Mouse (Mus musculus) olfactory bulb, adult 2 months (tissue): ENCODE measurements at regions not wholly inside any gene's neighbourhood (a gene's known extent, or its start where the extent isn't known, plus 50 kb on each side); places are given as distances from the start of the nearest gene placed in this dataset.

Experiments used
- H3K27ac ChIP-seq: fragments of 200-500 bp; 2 replicates; pipeline ENCODE4 v1.5.1; 2012; ENCODE audit warnings: low read depth, low read length; ENCODE audit not compliant: insufficient read depth
- H3K4me1 ChIP-seq: fragments of 200-500 bp; 2 replicates; pipeline ENCODE4 v1.6.1; 2012; ENCODE audit warnings: low read length; ENCODE audit not compliant: control insufficient read depth, insufficient read depth
- H3K4me3 ChIP-seq: fragments of 200-500 bp; 2 replicates; pipeline ENCODE4 v1.5.1; 2012; ENCODE audit warnings: mild to moderate bottlenecking, low read depth, low read length, moderate library complexity; ENCODE audit not compliant: insufficient read depth
- CTCF ChIP-seq: fragments of 200-500 bp; IDR thresholded peaks from 2 replicates; pipeline ENCODE4 v1.5.1; 2012; ENCODE audit warnings: low read depth, mild to moderate bottlenecking, low read length, moderate library complexity; ENCODE audit not compliant: insufficient read depth
- POLR2A ChIP-seq: fragments of 200-500 bp; IDR thresholded peaks from 2 replicates; pipeline ENCODE4 v1.6.1; 2012; ENCODE audit warnings: mild to moderate bottlenecking, low read depth, low read length, moderate library complexity; ENCODE audit not compliant: insufficient read depth
- WGBS: fragments of 180-500 bp; shearing (Covaris S2); methylation state at CpG from one replicate; pipeline ENCODE4 v1.1.7; 2018; 5-methylcytosine and 5-hydroxymethylcytosine counted together

DNA sequence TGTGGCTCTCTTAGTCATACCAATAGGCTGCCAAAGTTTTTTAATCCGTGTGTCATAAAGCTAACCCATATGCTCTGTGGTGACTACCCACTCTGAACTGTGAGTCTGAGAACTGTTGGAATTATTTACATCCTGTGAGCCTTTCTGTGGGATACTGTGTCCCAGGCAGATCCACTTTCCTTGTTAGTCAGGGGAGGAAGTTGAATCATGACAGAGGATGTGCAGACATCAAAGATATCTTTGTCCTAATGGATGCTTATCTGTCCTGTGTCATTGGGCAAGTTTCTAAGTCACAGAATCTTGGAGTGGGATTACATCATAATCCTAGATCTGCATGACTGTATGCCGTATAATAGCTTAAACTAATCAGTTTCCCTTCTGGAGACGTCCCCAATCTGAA is 254.4 kb upstream of the Zfp703 start:
- Histone ChIP-seq H3K27ac (no peak overlapping the region), H3K4me3 (no peak overlapping the region), H3K4me1 (no peaks in the 10 kb centered on the region)
- TF ChIP-seq CTCF (no peak), POLR2A (no peak)
- WGBS = 80% methylated on average over 3 of the region's 3 CpGs

DNA sequence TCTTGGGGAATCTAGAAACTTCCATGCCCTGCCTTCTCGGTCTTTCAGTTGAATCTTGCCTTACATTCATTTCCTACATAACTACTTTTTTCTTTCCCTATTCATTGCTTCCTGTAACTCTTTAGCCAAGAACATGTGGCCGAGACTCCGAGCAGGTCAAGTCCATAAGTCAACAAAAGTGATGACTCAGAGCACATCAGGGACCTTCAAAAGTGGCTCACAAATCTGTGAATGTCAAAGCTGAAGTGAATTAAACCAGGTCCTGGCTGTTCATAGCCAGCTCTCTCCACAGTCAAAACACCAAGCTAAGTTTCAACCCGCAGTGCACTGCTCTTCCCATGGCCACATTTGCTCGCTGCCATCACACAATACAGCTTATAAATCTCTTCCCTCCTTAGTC is 252.5 kb upstream of the Zfp703 start:
- no peak for TF ChIP-seq CTCF
- TF ChIP-seq POLR2A = no peak
- no peaks in the 10 kb centered on the region for H3K4me1 ChIP-seq
- no peak overlapping the region for H3K27ac ChIP-seq
- H3K4me3 ChIP-seq = no peak overlapping the region
- 92% methylated on average over 5 of the region's 5 CpGs for WGBS

DNA sequence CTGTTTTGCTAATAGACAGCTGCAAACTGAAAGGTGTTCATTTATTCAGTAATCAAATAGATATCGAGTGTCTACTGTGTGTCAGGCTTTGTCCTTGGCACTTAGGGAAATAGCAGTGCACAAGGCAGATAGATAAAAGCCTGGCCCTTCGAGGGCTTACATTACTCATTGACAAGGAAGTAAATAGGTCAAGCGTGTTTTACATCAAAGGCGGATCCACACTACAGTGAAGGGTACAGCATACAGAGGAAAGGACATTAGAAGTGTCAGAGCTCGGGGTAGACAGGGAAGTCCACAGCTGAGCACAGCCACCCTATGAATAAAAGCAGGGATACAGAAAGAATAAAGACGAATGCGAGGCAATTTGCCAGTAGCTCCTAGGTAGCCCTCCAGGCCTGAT is 251.6 kb upstream of the Zfp703 start:
- Histone ChIP-seq H3K4me3 (no peak overlapping the region), H3K4me1 (no peaks in the 10 kb centered on the region), H3K27ac (no peak overlapping the region)
- WGBS = 63% methylated on average over 7 of the region's 7 CpGs
- TF ChIP-seq POLR2A = no peak
- no peak for TF ChIP-seq CTCF

DNA sequence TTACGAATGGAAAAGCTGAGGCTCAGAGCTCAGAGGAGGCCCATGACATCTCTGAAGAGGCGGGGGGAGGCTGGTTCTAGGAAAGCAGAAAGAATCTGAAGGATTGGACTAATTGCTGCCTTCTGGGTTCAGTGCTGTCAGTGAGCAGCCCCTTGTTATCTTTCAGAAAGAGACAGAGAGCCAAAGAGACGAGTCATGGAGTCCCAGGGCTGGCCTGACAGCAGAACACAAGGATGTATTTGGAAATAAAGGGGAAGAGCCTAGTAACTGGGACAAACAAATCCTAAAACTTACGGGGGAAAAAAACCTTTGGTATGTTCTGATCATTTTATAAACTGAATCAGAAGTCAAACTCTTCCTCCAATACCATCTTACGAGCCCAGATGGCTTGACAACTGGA is 247.8 kb upstream of the Zfp703 start:
- Histone ChIP-seq H3K4me1 (no peaks in the 10 kb centered on the region), H3K27ac (no peak overlapping the region), H3K4me3 (no peak overlapping the region)
- 74% methylated on average over 5 of the region's 5 CpGs for WGBS
- TF ChIP-seq CTCF (no peak), POLR2A (no peak)

- 94% methylated on average over 2 of the region's 2 CpGs for WGBS
- Histone ChIP-seq H3K4me1 (no peaks in the 10 kb centered on the region), H3K27ac (no peak overlapping the region), H3K4me3 (no peak overlapping the region)
- TF ChIP-seq POLR2A (no peak), CTCF (no peak)
These were observed 246.0 kb upstream of the Zfp703 start for GRCm38 (mm10) chr8:26731111-26731510.

- peaks cover 13% of the 10 kb centered on the region for H3K4me1 ChIP-seq
- 76% methylated on average over 3 of the region's 3 CpGs for WGBS
- no peak overlapping the region for H3K27ac ChIP-seq
- TF ChIP-seq POLR2A = no peak
- no peak for TF ChIP-seq CTCF
- H3K4me3 ChIP-seq = no peak overlapping the region
These were observed 232.7 kb upstream of the Zfp703 start for GRCm38 (mm10) chr8:26744424-26744823.

GRCm38 (mm10) chr8:26746811-26747210 is 230.3 kb upstream of the Zfp703 start:
- TF ChIP-seq CTCF = no peak
- no peak for TF ChIP-seq POLR2A
- Histone ChIP-seq H3K27ac (no peak overlapping the region), H3K4me3 (no peak overlapping the region), H3K4me1 (peaks cover 13% of the 10 kb centered on the region)
- WGBS = 84% methylated on average over 3 of the region's 3 CpGs

DNA sequence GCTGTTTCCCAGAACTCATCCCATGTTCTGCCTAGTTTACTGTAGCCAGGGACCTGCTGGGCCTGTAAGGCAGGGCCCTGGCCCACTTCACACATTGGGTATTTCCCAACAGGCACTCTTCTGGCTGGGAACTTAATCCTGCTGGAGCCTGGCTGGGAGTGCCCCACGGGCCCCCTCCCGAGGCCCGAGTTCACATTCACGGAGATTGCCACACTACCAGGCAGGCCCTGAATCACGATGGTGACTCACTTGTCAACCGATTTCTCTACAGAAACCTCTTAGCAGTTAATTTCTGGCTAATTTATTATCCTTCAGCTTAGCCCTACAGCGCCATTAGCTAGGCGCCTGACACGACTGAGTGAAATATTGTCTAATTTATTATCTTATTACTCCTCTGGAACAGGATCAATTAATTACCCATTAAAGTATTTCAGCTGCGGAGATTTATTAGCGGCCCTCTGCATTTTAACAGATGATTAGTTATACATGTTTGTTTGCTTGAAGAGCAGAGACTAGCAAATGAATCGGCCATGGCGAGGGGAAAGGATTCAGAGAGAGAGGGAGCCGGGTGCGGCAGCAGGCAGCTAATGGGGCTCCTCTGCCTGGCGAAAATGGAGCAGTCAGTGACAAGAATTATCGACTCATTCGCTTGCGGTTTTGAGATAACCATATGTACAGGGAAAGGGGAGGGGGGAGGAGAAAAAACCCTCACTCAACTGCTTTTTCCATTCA is 229.7 kb upstream of the Zfp703 start:
- Histone ChIP-seq H3K27ac (no peak overlapping the region; the same call in 1 of the 2 replicates), H3K4me3 (no peak overlapping the region)
- 36% methylated on average over 19 of the region's 19 CpGs for WGBS

DNA sequence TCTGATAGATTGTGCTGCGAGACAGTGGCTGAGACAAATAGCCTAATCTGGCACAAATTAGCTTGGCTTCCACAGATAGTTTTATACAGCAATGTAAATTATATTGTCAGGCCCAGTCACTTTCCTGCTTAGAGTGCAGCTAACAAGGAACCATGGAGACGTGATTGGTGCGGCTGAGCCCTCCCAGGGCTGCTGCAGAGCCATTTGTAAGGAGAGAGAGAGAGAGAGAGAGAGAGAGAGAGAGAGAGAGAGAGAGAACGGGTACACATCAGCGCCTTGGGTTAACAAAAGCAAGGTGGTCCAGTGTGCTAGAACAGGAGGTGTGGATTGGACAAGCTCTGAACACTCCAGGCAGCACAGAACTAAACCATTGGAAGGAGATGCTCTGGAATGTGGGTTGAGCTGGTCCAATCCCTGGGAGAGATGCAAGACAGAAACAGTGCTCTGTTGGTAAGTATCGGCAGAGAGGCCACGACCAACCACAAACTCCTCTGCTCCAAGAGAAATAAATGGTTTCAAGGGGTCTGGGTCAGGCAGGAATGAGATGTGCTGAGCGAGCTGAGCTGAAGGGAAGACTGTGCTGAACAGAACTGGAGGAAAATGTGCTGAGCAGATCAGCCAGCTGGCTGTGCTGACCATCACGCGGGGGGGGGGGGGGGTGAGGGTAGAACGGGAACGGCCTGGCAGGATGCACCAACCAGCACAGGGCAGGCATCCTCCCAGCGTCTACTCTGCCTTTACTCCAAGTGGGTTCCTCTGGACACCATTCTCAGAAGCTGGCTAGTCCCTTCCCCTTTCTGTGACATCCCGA is 228.8 kb upstream of the Zfp703 start:
- TF ChIP-seq POLR2A (no peak), CTCF (no peak)
- no peak overlapping the region for H3K27ac ChIP-seq
- H3K4me3 ChIP-seq = no peak overlapping the region
- peaks cover 13% of the 10 kb centered on the region for H3K4me1 ChIP-seq
- 47% methylated on average over 14 of the region's 14 CpGs for WGBS

More for the DNA sequence above, 229.7 kb upstream of the Zfp703 start:
- TF ChIP-seq CTCF (no peak), POLR2A (no peak)
- H3K4me1 ChIP-seq = peaks cover 13% of the 10 kb centered on the region

- Histone ChIP-seq H3K4me1 (peaks cover 13% of the 10 kb centered on the region), H3K4me3 (no peak overlapping the region), H3K27ac (no peak overlapping the region)
- TF ChIP-seq CTCF = no peak
- no peak for TF ChIP-seq POLR2A
- WGBS = 91% methylated on average over 1 of the region's 1 CpGs
These were observed 228.2 kb upstream of the Zfp703 start for GRCm38 (mm10) chr8:26748972-26749291.
